In genomic region chr3:4129620-4130019, GRCm38 (mm10) we compare ENCODE assay signal across 28 mouse cellular contexts.
"Had no signal": no experiment of that assay in that cellular context is flagged by ENCODE, and none has a peak within 500 bp of the region (broad histone marks: within the 10 kb centered on the region; RNA-seq: fewer than 3 reads in every experiment).

No protein-coding gene starts in this region.

- ATAC-seq: hindbrain, embryonic 16.5 days; inflammation-experienced regulatory T-cells, adult 6 months; intestine, embryonic 15.5 days had no signal

- H3K4me2 ChIP-seq: heart, embryonic 11.5 days; heart, embryonic 13.5 days; heart, embryonic 15.5 days; hindbrain, embryonic 12.5 days; hindbrain, embryonic 14.5 days; intestine, embryonic 15.5 days; limb, embryonic 12.5 days; liver, embryonic 11.5 days; liver, embryonic 13.5 days; liver, embryonic 15.5 days had no signal

- H3K9me3 ChIP-seq: heart, embryonic 13.5 days; heart, embryonic 15.5 days; hindbrain, embryonic 10.5 days; hindbrain, embryonic 12.5 days; intestine, embryonic 15.5 days; limb, embryonic 10.5 days; limb, embryonic 12.5 days; liver, embryonic 13.5 days; liver, embryonic 15.5 days had no signal

- DNase-seq: gastrocnemius, adult 2 months; gastrocnemius, postnatal 10 days; gastrocnemius, postnatal 25 days; heart, adult 2 months; heart, postnatal 14 days; heart, postnatal 36 days; kidney, adult 11 months; kidney, adult 2 months; kidney, postnatal 10 days; kidney, postnatal 25 days; kidney, postnatal 4 days; layer of hippocampus, adult 9-11 months; layer of hippocampus, postnatal 36 days; liver; liver, embryonic 13.5 days had no signal

- H3K27me3 ChIP-seq: heart, embryonic 13.5 days; heart, embryonic 15.5 days; hindbrain, embryonic 12.5 days; intestine, embryonic 15.5 days; limb, embryonic 12.5 days; liver, embryonic 13.5 days; liver, embryonic 15.5 days had no signal

- H3K36me3 ChIP-seq: heart, embryonic 13.5 days; heart, embryonic 15.5 days; hindbrain, embryonic 10.5 days; hindbrain, embryonic 12.5 days; intestine, embryonic 15.5 days; limb, embryonic 10.5 days; limb, embryonic 12.5 days; liver, embryonic 13.5 days; liver, embryonic 15.5 days had no signal

- H3K4me3 ChIP-seq: gastrocnemius, adult 2 months; heart, adult 2 months; heart, embryonic 13.5 days; heart, embryonic 15.5 days; hindbrain, embryonic 10.5 days; hindbrain, embryonic 12.5 days; intestine, embryonic 15.5 days; limb, embryonic 10.5 days; limb, embryonic 12.5 days; liver, embryonic 13.5 days; liver, embryonic 15.5 days had no signal

- H3K9ac ChIP-seq: heart, embryonic 13.5 days; heart, embryonic 15.5 days; hindbrain, embryonic 12.5 days; hindbrain, embryonic 14.5 days; intestine, embryonic 15.5 days; limb, embryonic 12.5 days; liver, embryonic 13.5 days; liver, embryonic 15.5 days had no signal

- H3K27ac ChIP-seq: gastrocnemius, adult 2 months; heart, adult 2 months; heart, embryonic 13.5 days; heart, embryonic 15.5 days; hindbrain, embryonic 10.5 days; hindbrain, embryonic 12.5 days; hindbrain, embryonic 14.5 days; intestine, embryonic 15.5 days; limb, embryonic 10.5 days; limb, embryonic 12.5 days; liver, embryonic 13.5 days; liver, embryonic 15.5 days had no signal

- H3K4me1 ChIP-seq: heart, embryonic 13.5 days; heart, embryonic 15.5 days; hindbrain, embryonic 10.5 days; hindbrain, embryonic 12.5 days; intestine, embryonic 15.5 days; limb, embryonic 10.5 days; limb, embryonic 12.5 days; liver, embryonic 13.5 days; liver, embryonic 15.5 days had no signal
